Mouse (Mus musculus): ENCODE measurements around the gene Dpm2. TPM values are rescaled to one million over a fixed set of nuclear protein-coding genes. Genes with fewer than 3 reads are reported as not detected.

Dpm2 gene
- polyA plus RNA-seq, 1 experiment = 73.7 TPM

GRCm38 (mm10) chr2:32547380-32547779 lies 23.3 kb upstream of the Dpm2 start:
- Histone ChIP-seq H3K79me2 (ENCODE audit: control insufficient read depth, insufficient read depth) (no peaks in the 10 kb centered on the region), H3K4me3 (ENCODE audit: insufficient read depth, poor library complexity, severe bottlenecking) (no peak overlapping the region), H3K79me3 (ENCODE audit: low read depth) (no peaks in the 10 kb centered on the region), H3K36me3 (ENCODE audit: control insufficient read depth, insufficient read depth) (no peaks in the 10 kb centered on the region), H3K27me3 (ENCODE audit: control insufficient read depth, insufficient read depth, insufficient read length) (no peaks in the 10 kb centered on the region), H3ac (ENCODE audit: control insufficient read depth, insufficient read length, low read depth) (no peak overlapping the region)
- TF ChIP-seq MAX (IDR thresholded peaks at IDR 0.05) (no peak), MYOD1 (IDR thresholded peaks at IDR 0.05; ENCODE audit: control insufficient read depth, insufficient read length, low read depth) (peak; percentile 67)

GRCm38 (mm10) chr2:32547964-32548739 lies 22.5 kb upstream of the Dpm2 start:
- Histone ChIP-seq H3ac (ENCODE audit: control insufficient read depth, insufficient read length, low read depth) (no peak overlapping the region), H3K4me3 (ENCODE audit: insufficient read depth, poor library complexity, severe bottlenecking) (no peak overlapping the region), H3K79me2 (ENCODE audit: control insufficient read depth, insufficient read depth) (no peaks in the 10 kb centered on the region), H3K36me3 (ENCODE audit: control insufficient read depth, insufficient read depth) (no peaks in the 10 kb centered on the region), H3K27me3 (ENCODE audit: control insufficient read depth, insufficient read depth, insufficient read length) (no peaks in the 10 kb centered on the region), H3K79me3 (ENCODE audit: low read depth) (no peaks in the 10 kb centered on the region)
- TF ChIP-seq USF1 (IDR thresholded peaks at IDR 0.05; ENCODE audit: low read depth) (no peak), MYOD1 (IDR thresholded peaks at IDR 0.05; ENCODE audit: control insufficient read depth, insufficient read length, low read depth) (peak; percentile 68), FOSL1 (IDR thresholded peaks at IDR 0.05; ENCODE audit: insufficient read depth, low read length, poor library complexity, severe bottlenecking) (no peak), MYOG (IDR thresholded peaks at IDR 0.05; ENCODE audit: control insufficient read depth, extremely low read depth, insufficient read length) (no peak), CEBPB (IDR thresholded peaks at IDR 0.05; ENCODE audit: low read depth) (no peak), MAX (IDR thresholded peaks at IDR 0.05) (no peak), CTCF (IDR thresholded peaks at IDR 0.05; ENCODE audit: control insufficient read depth, insufficient read depth, insufficient read length) (no peak)

GRCm38 (mm10) chr2:32549171-32549570 lies 21.5 kb upstream of the Dpm2 start:
- H3K36me3 ChIP-seq (ENCODE audit: control insufficient read depth, insufficient read depth) = no peaks in the 10 kb centered on the region
- H3K79me3 ChIP-seq (ENCODE audit: low read depth) = no peaks in the 10 kb centered on the region
- TF ChIP-seq FOSL1 (IDR thresholded peaks at IDR 0.05; ENCODE audit: insufficient read depth, low read length, poor library complexity, severe bottlenecking) = no peak
- TF ChIP-seq MYOG (IDR thresholded peaks at IDR 0.05; ENCODE audit: control insufficient read depth, extremely low read depth, insufficient read length) = no peak
- TF ChIP-seq CTCF (IDR thresholded peaks at IDR 0.05; ENCODE audit: control insufficient read depth, insufficient read depth, insufficient read length) = no peak
- TF ChIP-seq MAX (IDR thresholded peaks at IDR 0.05) = no peak
- no peak for TF ChIP-seq MYOD1 (IDR thresholded peaks at IDR 0.05; ENCODE audit: control insufficient read depth, insufficient read length, low read depth)
- TF ChIP-seq USF1 (IDR thresholded peaks at IDR 0.05; ENCODE audit: low read depth) = no peak
- TF ChIP-seq CEBPB (IDR thresholded peaks at IDR 0.05; ENCODE audit: low read depth) = no peak
- no peak overlapping the region for H3ac ChIP-seq (ENCODE audit: control insufficient read depth, insufficient read length, low read depth)
- no peaks in the 10 kb centered on the region for H3K79me2 ChIP-seq (ENCODE audit: control insufficient read depth, insufficient read depth)
- H3K27me3 ChIP-seq (ENCODE audit: control insufficient read depth, insufficient read depth, insufficient read length) = no peaks in the 10 kb centered on the region
- no peak overlapping the region for H3K4me3 ChIP-seq (ENCODE audit: insufficient read depth, poor library complexity, severe bottlenecking)

GRCm38 (mm10) chr2:32549764-32550163 lies 20.9 kb upstream of the Dpm2 start:
- H3K79me2 ChIP-seq (ENCODE audit: control insufficient read depth, insufficient read depth) = no peaks in the 10 kb centered on the region
- TF ChIP-seq CEBPB (IDR thresholded peaks at IDR 0.05; ENCODE audit: low read depth) = no peak
- no peak for TF ChIP-seq MAX (IDR thresholded peaks at IDR 0.05)
- TF ChIP-seq FOSL1 (IDR thresholded peaks at IDR 0.05; ENCODE audit: insufficient read depth, low read length, poor library complexity, severe bottlenecking) = no peak
- no peak for TF ChIP-seq USF1 (IDR thresholded peaks at IDR 0.05; ENCODE audit: low read depth)
- TF ChIP-seq MYOD1 (IDR thresholded peaks at IDR 0.05; ENCODE audit: control insufficient read depth, insufficient read length, low read depth) = no peak
- no peaks in the 10 kb centered on the region for H3K36me3 ChIP-seq (ENCODE audit: control insufficient read depth, insufficient read depth)
- H3K79me3 ChIP-seq (ENCODE audit: low read depth) = no peaks in the 10 kb centered on the region
- no peaks in the 10 kb centered on the region for H3K27me3 ChIP-seq (ENCODE audit: control insufficient read depth, insufficient read depth, insufficient read length)
- no peak overlapping the region for H3ac ChIP-seq (ENCODE audit: control insufficient read depth, insufficient read length, low read depth)
- no peak overlapping the region for H3K4me3 ChIP-seq (ENCODE audit: insufficient read depth, poor library complexity, severe bottlenecking)

- no peak for TF ChIP-seq FOSL1 (IDR thresholded peaks at IDR 0.05; ENCODE audit: insufficient read depth, low read length, poor library complexity, severe bottlenecking)
- no peak for TF ChIP-seq CEBPB (IDR thresholded peaks at IDR 0.05; ENCODE audit: low read depth)
- TF ChIP-seq MAX (IDR thresholded peaks at IDR 0.05) = no peak
- TF ChIP-seq MYOG (IDR thresholded peaks at IDR 0.05; ENCODE audit: control insufficient read depth, extremely low read depth, insufficient read length) = no peak
- TF ChIP-seq MYOD1 (IDR thresholded peaks at IDR 0.05; ENCODE audit: control insufficient read depth, insufficient read length, low read depth) = no peak
- H3K4me3 ChIP-seq (ENCODE audit: insufficient read depth, poor library complexity, severe bottlenecking) = no peak overlapping the region
- no peaks in the 10 kb centered on the region for H3K27me3 ChIP-seq (ENCODE audit: control insufficient read depth, insufficient read depth, insufficient read length)
- no peaks in the 10 kb centered on the region for H3K79me2 ChIP-seq (ENCODE audit: control insufficient read depth, insufficient read depth)
- H3K36me3 ChIP-seq (ENCODE audit: control insufficient read depth, insufficient read depth) = no peaks in the 10 kb centered on the region
- no peak overlapping the region for H3ac ChIP-seq (ENCODE audit: control insufficient read depth, insufficient read length, low read depth)
- no peaks in the 10 kb centered on the region for H3K79me3 ChIP-seq (ENCODE audit: low read depth)
Observed at GRCm38 (mm10) chr2:32551236-32551635, 19.4 kb upstream of the Dpm2 start.

- no peaks in the 10 kb centered on the region for H3K36me3 ChIP-seq (ENCODE audit: control insufficient read depth, insufficient read depth)
- H3ac ChIP-seq (ENCODE audit: control insufficient read depth, insufficient read length, low read depth) = no peak overlapping the region
- no peaks in the 10 kb centered on the region for H3K79me3 ChIP-seq (ENCODE audit: low read depth)
- H3K27me3 ChIP-seq (ENCODE audit: control insufficient read depth, insufficient read depth, insufficient read length) = no peaks in the 10 kb centered on the region
- H3K4me3 ChIP-seq (ENCODE audit: insufficient read depth, poor library complexity, severe bottlenecking) = no peak overlapping the region
- TF ChIP-seq CEBPB (IDR thresholded peaks at IDR 0.05; ENCODE audit: low read depth) = no peak
- TF ChIP-seq MYOG (IDR thresholded peaks at IDR 0.05; ENCODE audit: control insufficient read depth, extremely low read depth, insufficient read length) = no peak
- TF ChIP-seq MYOD1 (IDR thresholded peaks at IDR 0.05; ENCODE audit: control insufficient read depth, insufficient read length, low read depth) = no peak
- no peak for TF ChIP-seq FOSL1 (IDR thresholded peaks at IDR 0.05; ENCODE audit: insufficient read depth, low read length, poor library complexity, severe bottlenecking)
- no peak for TF ChIP-seq MAX (IDR thresholded peaks at IDR 0.05)
- no peak for TF ChIP-seq CTCF (IDR thresholded peaks at IDR 0.05; ENCODE audit: control insufficient read depth, insufficient read depth, insufficient read length)
- no peak for TF ChIP-seq USF1 (IDR thresholded peaks at IDR 0.05; ENCODE audit: low read depth)
- no peaks in the 10 kb centered on the region for H3K79me2 ChIP-seq (ENCODE audit: control insufficient read depth, insufficient read depth)
Observed at GRCm38 (mm10) chr2:32553592-32554148, 17.0 kb upstream of the Dpm2 start.

All from C2C12 (cell line).